In the genomic region with DNA sequence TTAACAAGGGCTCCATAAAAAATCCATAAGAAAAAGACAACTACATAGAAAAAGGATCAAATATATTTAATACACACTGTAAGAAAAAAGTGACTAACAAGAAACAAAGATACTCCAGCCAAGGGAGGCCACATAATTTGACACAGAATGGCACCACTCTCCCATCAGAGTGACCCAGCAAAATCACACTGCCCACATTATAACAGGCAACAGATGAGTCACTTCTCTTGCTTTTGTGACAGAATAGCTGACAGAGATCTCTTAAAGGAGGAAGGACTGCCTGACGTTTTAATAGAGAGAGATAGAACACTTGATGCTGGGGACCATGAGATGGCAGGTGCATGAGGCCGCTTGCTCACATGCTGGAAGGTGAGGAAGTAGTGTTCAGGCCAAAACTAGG, we compare ENCODE assay signal across 26 mouse cellular contexts. TPM values are rescaled to one million over a fixed set of nuclear protein-coding genes. Genes with fewer than 3 reads are reported as not detected.
DNase-seq lines count a peak whose midpoint lies in the region; ATAC-seq and TF ChIP-seq lines count a peak whose summit lies in the region.
"Had no signal": no experiment of that assay in that cellular context is flagged by ENCODE, and none has a peak within 500 bp of the region (broad histone marks: within the 10 kb centered on the region; RNA-seq: fewer than 3 reads in every experiment).

No protein-coding gene starts in this region.

- H3K4me1 ChIP-seq in megakaryocyte, embryonic 14.5 days: peaks cover 77% of the 10 kb centered on the region
- H3K4me1 ChIP-seq in heart, adult 2 months (ENCODE audit: control insufficient read depth, insufficient read depth, low read length): no peaks in the 10 kb centered on the region
- H3K4me1 ChIP-seq: forebrain, embryonic 10.5 days; forebrain, embryonic 13.5 days; heart, embryonic 10.5 days; heart, embryonic 13.5 days; hindbrain, embryonic 12.5 days had no signal

- 56% methylated on average over 2 of the region's 2 CpGs for WGBS in macrophage (ENCODE audit: missing documents)
- WGBS in heart, adult 2 months: 52% methylated on average over 2 of the region's 2 CpGs

- no peak for TF ChIP-seq CTCF in heart, adult 2 months (IDR thresholded peaks at IDR 0.05)

- no peaks in the 10 kb centered on the region for H3K79me2 ChIP-seq in macrophage (ENCODE audit: inconsistent target)
- no peaks in the 10 kb centered on the region for H3K79me2 ChIP-seq in heart, adult 2 months (replicated peaks; ENCODE audit: control insufficient read depth, insufficient read depth, low read length)

- no peak for ATAC-seq in megakaryocyte, adult 5-6 weeks (ENCODE audit: poor library complexity, severe bottlenecking)
- peak; percentile 37; the same call in 1 of the 2 replicates for ATAC-seq in neutrophil, adult 5-6 weeks (ENCODE audit: extremely low read depth, insufficient number of reproducible peaks, low FRiP score, poor library complexity, severe bottlenecking)
- ATAC-seq: activated CD4-positive, CD25-positive, alpha-beta regulatory T cell, adult 4 months; forebrain, embryonic 13.5 days; forebrain, embryonic 16.5 days; hindbrain, embryonic 16.5 days; intestine, embryonic 16.5 days had no signal

- TF ChIP-seq POLR2A in heart, adult 2 months (IDR thresholded peaks at IDR 0.05; ENCODE audit: insufficient read depth, low read depth, low read length): no peak

- intact Hi-C loops in heart, adult 2 months (cut with DNase I): no loop called here

- peak overlapping the region; percentile 43 for H3K27ac ChIP-seq in macrophage
- H3K27ac ChIP-seq in heart, adult 2 months: no peak overlapping the region
- H3K27ac ChIP-seq: forebrain, embryonic 10.5 days; forebrain, embryonic 13.5 days; heart, embryonic 10.5 days; heart, embryonic 13.5 days; hindbrain, embryonic 12.5 days had no signal

- H3K27me3 ChIP-seq in megakaryocyte, embryonic 14.5 days (replicated peaks): no peaks in the 10 kb centered on the region
- no peaks in the 10 kb centered on the region for H3K27me3 ChIP-seq in heart, adult 2 months (ENCODE audit: control insufficient read depth, insufficient read depth, low read length)
- H3K27me3 ChIP-seq: forebrain, embryonic 13.5 days; hindbrain, embryonic 12.5 days had no signal

- peak overlapping the region; percentile 42 for H3K4me3 ChIP-seq in megakaryocyte, embryonic 14.5 days (replicated peaks)
- H3K4me3 ChIP-seq in macrophage (ENCODE audit: inconsistent target): no peak overlapping the region
- H3K4me3 ChIP-seq in heart, adult 2 months: no peak overlapping the region
- H3K4me3 ChIP-seq: forebrain, embryonic 10.5 days; forebrain, embryonic 13.5 days; heart, embryonic 10.5 days; heart, embryonic 13.5 days; hindbrain, embryonic 12.5 days had no signal

- no peaks in the 10 kb centered on the region for H3K9me3 ChIP-seq in megakaryocyte, embryonic 14.5 days
- H3K9me3 ChIP-seq: forebrain, embryonic 10.5 days; forebrain, embryonic 13.5 days; heart, embryonic 10.5 days; heart, embryonic 13.5 days; hindbrain, embryonic 12.5 days had no signal

- no peak for TF ChIP-seq EP300 in heart, adult 2 months (IDR thresholded peaks at IDR 0.05; ENCODE audit: insufficient read depth, low read depth, low read length)

- H3K9ac ChIP-seq in heart, adult 2 months (ENCODE audit: low read depth, low read length): no peak overlapping the region
- H3K9ac ChIP-seq: forebrain, embryonic 13.5 days; heart, embryonic 13.5 days; hindbrain, embryonic 12.5 days had no signal

- H3K36me3 ChIP-seq in megakaryocyte, embryonic 14.5 days (replicated peaks; ENCODE audit: low read length): no peaks in the 10 kb centered on the region
- no peaks in the 10 kb centered on the region for H3K36me3 ChIP-seq in macrophage (ENCODE audit: inconsistent target)
- no peaks in the 10 kb centered on the region for H3K36me3 ChIP-seq in heart, adult 2 months (ENCODE audit: control insufficient read depth, insufficient read depth, low read length)
- H3K36me3 ChIP-seq: forebrain, embryonic 10.5 days; heart, embryonic 10.5 days; heart, embryonic 13.5 days; hindbrain, embryonic 12.5 days had no signal

- peak; percentile 20 for DNase-seq in Muller cell, postnatal 12 days (ENCODE audit: inconsistent ontology term)
- no peak for DNase-seq in T-cell, adult 2 months (ENCODE audit: low spot score)
- DNase-seq in heart, adult 2 months: no peak
- DNase-seq in kidney, adult 9 months: no peak
- DNase-seq: adrenal gland, adult 8-10 months; adrenal gland, postnatal 25 days; cerebellum, adult 11-12 months; cerebellum, adult 8-10 months; cerebellum, postnatal 10 days; cerebellum, postnatal 36 days; gastrocnemius, postnatal 10 days; gastrocnemius, postnatal 36 days; heart, adult 11 months had no signal

RNA-seq across cellular contexts. Expression of a gene that starts 35.6 kb away (rescaled TPM):
- 322 and 895 TPM in 2 replicates for polyA plus RNA-seq in megakaryocyte, embryonic 14.5 days (2012; ENCODE audit: insufficient read depth, low replicate concordance)
- total RNA-seq in megakaryocyte, adult 5-6 weeks (2015): 93.4 and 112 TPM in 2 replicates
- 44.7 and 61.5 TPM in 2 replicates for total RNA-seq in megakaryocyte, adult 5-6 weeks (2017)
- 100 to 1,000 TPM; 170 to 922 (median 407) TPM for total RNA-seq in macrophage (2018; cell fraction: chromatin; rRNA removed)
- 10 to 100 TPM; 29.1 to 90.3 (median 52.0) TPM for total RNA-seq in macrophage (2018; cell fraction: cytosol; rRNA removed)
- 100 to 1,000 TPM; 108 to 569 (median 293) TPM for total RNA-seq in macrophage (2018; cell fraction: nucleus; rRNA removed)
- 30.4 to 35.3 TPM (median 34.7 TPM) in 3 replicates for polyA plus RNA-seq in macrophage (2018)
- 63.7 and 69.4 TPM in 2 replicates for total RNA-seq in neutrophil, adult 5-6 weeks (2017)
- 1 to 10 TPM; 1.8 to 2.1 TPM for total RNA-seq in heart, adult 2 months (2021)
- polyA plus RNA-seq in heart, adult 2 months (2012; rRNA removed): 0.97 and 2.4 TPM in 2 replicates

Comparison
In these comparisons a context has a peak if more than half of its experiments do, and no peak if none do; other contexts are left out.
1. RNA of a gene that starts 35.6 kb away (total RNA-seq): 44.7 to 112 TPM in megakaryocyte, adult 5-6 weeks and 63.7 to 69.4 TPM in neutrophil, adult 5-6 weeks; 1.8 to 2.1 TPM in heart, adult 2 months; every median in the first group is over 10 times any median in the second.